Mouse (Mus musculus) neural tube, embryonic 14.5 days (tissue): ENCODE results near the gene Tnfaip8l3. TPM values are rescaled to one million over a fixed set of nuclear protein-coding genes. Genes with fewer than 3 reads are reported as not detected.
A peak's percentile ranks its signal among the peaks of the same experiment; 100 is the strongest.

ENCODE experiments used
- ATAC-seq: fragments of 200-750 bp; cut with Nextera tagmentation; 2 replicates; pipeline ENCODE4 v1.8.0; 2017; ENCODE audit warnings: low read depth, mild to moderate bottlenecking, moderate TSS enrichment, moderate library complexity
- H3K27ac ChIP-seq: fragments of 300-500 bp; sonication (generic); 2 replicates; pipeline ENCODE4 v1.5.1; 2014; ENCODE audit warnings: low read depth, mild to moderate bottlenecking, control low read depth, low read length, moderate library complexity, mixed read lengths
- H3K27me3 ChIP-seq: fragments of 300-500 bp; sonication (generic); 2 replicates; pipeline ENCODE4 v1.6.1; 2014; ENCODE audit warnings: low read length; ENCODE audit not compliant: control insufficient read depth, insufficient read depth
- H3K36me3 ChIP-seq: fragments of 300-500 bp; sonication (generic); 2 replicates; pipeline ENCODE4 v1.6.1; 2014; ENCODE audit warnings: low read length, mixed read lengths; ENCODE audit not compliant: control insufficient read depth, insufficient read depth
- H3K4me1 ChIP-seq: fragments of 300-500 bp; sonication (generic); 2 replicates; pipeline ENCODE4 v1.6.1; 2014; ENCODE audit warnings: low read length; ENCODE audit not compliant: control insufficient read depth, insufficient read depth
- H3K4me2 ChIP-seq: fragments of 300-500 bp; sonication (generic); 2 replicates; pipeline ENCODE4 v1.6.1; 2014; ENCODE audit warnings: mild to moderate bottlenecking, low read depth, low read length, control low read depth
- H3K4me3 ChIP-seq: fragments of 300-500 bp; sonication (generic); 2 replicates; pipeline ENCODE4 v1.5.1; 2014; ENCODE audit warnings: low read depth, low read length, control low read depth, mixed read lengths
- H3K9ac ChIP-seq: fragments of 300-500 bp; sonication (generic); replicated peaks from 2 replicates; pipeline ENCODE4 v1.6.1; 2014; ENCODE audit warnings: low read depth, mild to moderate bottlenecking, control low read depth, low read length, mixed read lengths
- H3K9me3 ChIP-seq: fragments of 300-500 bp; sonication (generic); 2 replicates; pipeline ENCODE4 v1.6.1; 2016; ENCODE audit warnings: low read length; ENCODE audit not compliant: control insufficient read depth
- WGBS: fragments of 180-500 bp; shearing (Covaris S2); extraction: QIAGEN DNeasy Blood & Tissue Kit; methylation state at CpG from one replicate; pipeline ENCODE4 v1.1.7; 2014; 5-methylcytosine and 5-hydroxymethylcytosine counted together
- polyA plus RNA-seq: library from polyadenylated mRNA; unstranded; fragments of >200 nt; fragmentation: Nextera tagmentation; extraction: Ambion mirVana; gene quantifications from 2 replicates; pipeline ENCODE4 v1.2.1, GENCODE M21; 2014

The Tnfaip8l3 gene
- polyA plus RNA-seq, 1 experiment from 2014 or later, result 1.4 TPM

- Histone ChIP-seq H3K4me1 (0 out of 2 replicates have a peak, but pooled peaks cover 10% of the 10 kb centered on the region), H3K27ac (no peak overlapping the region), H3K9ac (no peak overlapping the region; the same call in 1 of the 2 replicates), H3K27me3 (peaks cover 11% of the 10 kb centered on the region; the same call in 1 of the 2 replicates), H3K36me3 (no peaks in the 10 kb centered on the region), H3K9me3 (no peaks in the 10 kb centered on the region), H3K4me3 (no peak overlapping the region), H3K4me2 (peak overlapping the region; percentile 99)
- ATAC-seq, result no peak
- 51% methylated on average over 5 of the region's 5 CpGs for WGBS
Observed at GRCm38 (mm10) chr9:54069204-54069603, 1.0 kb upstream of the Tnfaip8l3 start.

- peak; percentile 75; the same call in 1 of the 2 replicates for ATAC-seq
- WGBS, result 1% methylated on average over 11 of the region's 11 CpGs
- H3K9ac ChIP-seq, result no peak overlapping the region; the same call in 1 of the 2 replicates
Observed at GRCm38 (mm10) chr9:54068777-54069176, 589 bp upstream of the Tnfaip8l3 start.

GRCm38 (mm10) chr9:54067642-54068031, 551 bp downstream of the Tnfaip8l3 start:
- peaks cover 11% of the 10 kb centered on the region; the same call in 1 of the 2 replicates for H3K27me3 ChIP-seq
- no peaks in the 10 kb centered on the region for H3K36me3 ChIP-seq
- no peaks in the 10 kb centered on the region for H3K9me3 ChIP-seq
- H3K4me3 ChIP-seq, result peak overlapping the region; percentile 49
- no peak overlapping the region for H3K27ac ChIP-seq
- ATAC-seq, result no peak; the same call in 1 of the 2 replicates
- WGBS, result 3% methylated on average over 16 of the region's 16 CpGs
- H3K4me1 ChIP-seq, result 0 out of 2 replicates have a peak, but pooled peaks cover 10% of the 10 kb centered on the region
- peak overlapping the region; percentile 61 for H3K9ac ChIP-seq
- H3K4me2 ChIP-seq, result peak overlapping the region; percentile 99

More at GRCm38 (mm10) chr9:54068777-54069176, 589 bp upstream of the Tnfaip8l3 start:
- Histone ChIP-seq H3K9me3 (no peaks in the 10 kb centered on the region), H3K4me1 (0 out of 2 replicates have a peak, but pooled peaks cover 10% of the 10 kb centered on the region), H3K27ac (no peak overlapping the region), H3K27me3 (peaks cover 11% of the 10 kb centered on the region; the same call in 1 of the 2 replicates), H3K4me3 (peak overlapping the region; percentile 49), H3K36me3 (no peaks in the 10 kb centered on the region), H3K4me2 (peak overlapping the region; percentile 99)

GRCm38 (mm10) chr9:54064836-54065235, 3.4 kb downstream of the Tnfaip8l3 start:
- ATAC-seq, result no peak
- H3K4me3 ChIP-seq, result no peak overlapping the region
- 19% methylated on average over 3 of the region's 3 CpGs for WGBS
- peaks cover 11% of the 10 kb centered on the region; the same call in 1 of the 2 replicates for H3K27me3 ChIP-seq
- no peaks in the 10 kb centered on the region for H3K36me3 ChIP-seq
- H3K9ac ChIP-seq, result no peak overlapping the region
- no peak overlapping the region for H3K27ac ChIP-seq
- H3K4me1 ChIP-seq, result 0 out of 2 replicates have a peak, but pooled peaks cover 10% of the 10 kb centered on the region
- no peaks in the 10 kb centered on the region for H3K9me3 ChIP-seq
- no peak overlapping the region for H3K4me2 ChIP-seq

GRCm38 (mm10) chr9:54063655-54064054, 4.5 kb downstream of the Tnfaip8l3 start:
- H3K9me3 ChIP-seq, result no peaks in the 10 kb centered on the region
- no peak overlapping the region for H3K4me3 ChIP-seq
- no peak for ATAC-seq
- no peak overlapping the region for H3K9ac ChIP-seq
- H3K27ac ChIP-seq, result no peak overlapping the region
- 0 out of 2 replicates have a peak, but pooled peaks cover 7% of the 10 kb centered on the region for H3K27me3 ChIP-seq
- no peaks in the 10 kb centered on the region for H3K36me3 ChIP-seq
- H3K4me2 ChIP-seq, result no peak overlapping the region
- WGBS, result 91% methylated on average over 3 of the region's 3 CpGs
- H3K4me1 ChIP-seq, result 0 out of 2 replicates have a peak, but pooled peaks cover 4% of the 10 kb centered on the region

GRCm38 (mm10) chr9:54061666-54062065, 6.5 kb downstream of the Tnfaip8l3 start:
- Histone ChIP-seq H3K4me2 (no peak overlapping the region), H3K36me3 (no peaks in the 10 kb centered on the region), H3K27me3 (no peaks in the 10 kb centered on the region), H3K27ac (no peak overlapping the region), H3K9me3 (no peaks in the 10 kb centered on the region), H3K4me3 (no peak overlapping the region), H3K9ac (no peak overlapping the region), H3K4me1 (no peaks in the 10 kb centered on the region)
- no peak for ATAC-seq
- WGBS, result 78% methylated on average over 5 of the region's 5 CpGs

GRCm38 (mm10) chr9:54051298-54052068, 16.7 kb downstream of the Tnfaip8l3 start:
- no peak overlapping the region for H3K9ac ChIP-seq
- no peak overlapping the region for H3K4me2 ChIP-seq
- no peaks in the 10 kb centered on the region for H3K27me3 ChIP-seq
- H3K4me1 ChIP-seq, result no peaks in the 10 kb centered on the region
- H3K27ac ChIP-seq, result no peak overlapping the region
- H3K36me3 ChIP-seq, result no peaks in the 10 kb centered on the region
- ATAC-seq, result no peak
- 93% methylated on average over 3 of the region's 3 CpGs for WGBS
- H3K9me3 ChIP-seq, result no peaks in the 10 kb centered on the region
- no peak overlapping the region for H3K4me3 ChIP-seq

- Histone ChIP-seq H3K27ac (no peak overlapping the region), H3K9ac (no peak overlapping the region), H3K4me2 (no peak overlapping the region), H3K36me3 (no peaks in the 10 kb centered on the region), H3K27me3 (no peaks in the 10 kb centered on the region), H3K4me3 (no peak overlapping the region), H3K9me3 (no peaks in the 10 kb centered on the region), H3K4me1 (no peaks in the 10 kb centered on the region)
- no peak for ATAC-seq
- WGBS, result 81% methylated on average over 5 of the region's 5 CpGs
Observed at GRCm38 (mm10) chr9:54048978-54049377, 19.2 kb downstream of the Tnfaip8l3 start.

GRCm38 (mm10) chr9:54043067-54043466, 25.1 kb downstream of the Tnfaip8l3 start:
- H3K36me3 ChIP-seq, result no peaks in the 10 kb centered on the region
- no peaks in the 10 kb centered on the region for H3K9me3 ChIP-seq
- no peak for ATAC-seq
- no peaks in the 10 kb centered on the region for H3K4me1 ChIP-seq
- no peak overlapping the region for H3K4me2 ChIP-seq
- 73% methylated on average over 5 of the region's 5 CpGs for WGBS
- no peak overlapping the region for H3K27ac ChIP-seq
- no peaks in the 10 kb centered on the region for H3K27me3 ChIP-seq
- H3K9ac ChIP-seq, result no peak overlapping the region
- H3K4me3 ChIP-seq, result no peak overlapping the region
